ENCODE assay signal across 9 mouse cellular contexts in genomic region chr11:117939741-117940285, GRCm38 (mm10). TPM values are rescaled to one million over a fixed set of nuclear protein-coding genes. Genes with fewer than 3 reads are reported as not detected.
DNase-seq lines count a peak whose midpoint lies in the region; ATAC-seq lines count a peak whose summit lies in the region.
"Had no signal": no experiment of that assay in that cellular context is flagged by ENCODE, and none has a peak within 500 bp of the region (broad histone marks: within the 10 kb centered on the region; RNA-seq: fewer than 3 reads in every experiment).

No protein-coding gene starts in this region.

- peak; percentile 87 for DNase-seq in brain, adult 2 months (ENCODE audit: low read depth, low spot score)
- DNase-seq in embryo, embryonic 10 days (ENCODE audit: low spot score), result peak; percentile 92
- peak; percentile 75 to 86 for DNase-seq in gastrocnemius, postnatal 4 days (ENCODE audit: low spot score in 2 of 2)
- DNase-seq in limb, embryonic 10.5 days (ENCODE audit: low spot score), result peak; percentile 60
- DNase-seq in midbrain, embryonic 10.5 days (ENCODE audit: low spot score), result peak; percentile 94
- no peak for DNase-seq in spleen, adult 12 weeks (ENCODE audit: low spot score)

- WGBS in intestine, embryonic 15.5 days, result 13% methylated on average over 7 of the region's 7 CpGs
- 3% methylated on average over 7 of the region's 7 CpGs for WGBS in limb, embryonic 10.5 days
- WGBS in midbrain, embryonic 10.5 days, result 0% methylated on average over 7 of the region's 7 CpGs
- WGBS in stomach, embryonic 15.5 days, result 3% methylated on average over 7 of the region's 7 CpGs

- peak overlapping the region; percentile 22 for H3K4me2 ChIP-seq in intestine, embryonic 15.5 days (replicated peaks)
- H3K4me2 ChIP-seq in stomach, embryonic 15.5 days, result peak overlapping the region; percentile 33; the same call in 1 of the 2 replicates

- no peak overlapping the region; the same call in 1 of the 2 replicates for H3K9ac ChIP-seq in intestine, embryonic 15.5 days
- H3K9ac ChIP-seq in stomach, embryonic 15.5 days, result no peak overlapping the region

- H3K9me3 ChIP-seq in intestine, embryonic 15.5 days, result no peaks in the 10 kb centered on the region
- H3K9me3 ChIP-seq in limb, embryonic 10.5 days (replicated peaks), result no peaks in the 10 kb centered on the region
- H3K9me3 ChIP-seq in midbrain, embryonic 10.5 days (replicated peaks), result no peaks in the 10 kb centered on the region
- H3K9me3 ChIP-seq in stomach, embryonic 15.5 days, result no peaks in the 10 kb centered on the region

- H3K4me1 ChIP-seq in intestine, embryonic 15.5 days (replicated peaks), result peaks cover 47% of the 10 kb centered on the region
- H3K4me1 ChIP-seq in limb, embryonic 10.5 days, result peaks cover 55% of the 10 kb centered on the region
- peaks cover 76% of the 10 kb centered on the region for H3K4me1 ChIP-seq in midbrain, embryonic 10.5 days
- peaks cover 38% of the 10 kb centered on the region for H3K4me1 ChIP-seq in stomach, embryonic 15.5 days

- ATAC-seq in intestine, embryonic 15.5 days, result peak; percentile 77
- ATAC-seq in stomach, embryonic 15.5 days (ENCODE audit: insufficient read depth, low FRiP score, low read depth), result peak; percentile 57

- peak overlapping the region; percentile 81 for H3K27ac ChIP-seq in intestine, embryonic 15.5 days
- H3K27ac ChIP-seq in limb, embryonic 10.5 days, result peak overlapping the region; percentile 74
- peak overlapping the region; percentile 86 for H3K27ac ChIP-seq in midbrain, embryonic 10.5 days (replicated peaks)
- peak overlapping the region; percentile 85 for H3K27ac ChIP-seq in stomach, embryonic 15.5 days

- no peak overlapping the region for H3K4me3 ChIP-seq in intestine, embryonic 15.5 days (replicated peaks)
- H3K4me3 ChIP-seq in limb, embryonic 10.5 days, result no peak overlapping the region
- H3K4me3 ChIP-seq in midbrain, embryonic 10.5 days, result peak overlapping the region; percentile 16
- no peak overlapping the region for H3K4me3 ChIP-seq in stomach, embryonic 15.5 days (replicated peaks)
- H3K4me3 ChIP-seq: erythroblast, embryonic 14.5 days had no signal

- no peaks in the 10 kb centered on the region for H3K36me3 ChIP-seq in intestine, embryonic 15.5 days
- H3K36me3 ChIP-seq in limb, embryonic 10.5 days, result no peaks in the 10 kb centered on the region
- no peaks in the 10 kb centered on the region for H3K36me3 ChIP-seq in midbrain, embryonic 10.5 days
- no peaks in the 10 kb centered on the region for H3K36me3 ChIP-seq in stomach, embryonic 15.5 days

- H3K27me3 ChIP-seq in intestine, embryonic 15.5 days (replicated peaks), result no peaks in the 10 kb centered on the region
- H3K27me3 ChIP-seq in limb, embryonic 10.5 days (ENCODE audit: low read depth, poor library complexity, severe bottlenecking), result 0 out of 2 replicates have a peak, but pooled peaks cover 18% of the 10 kb centered on the region
- peaks cover 65% of the 10 kb centered on the region for H3K27me3 ChIP-seq in midbrain, embryonic 10.5 days (ENCODE audit: low read depth, poor library complexity, severe bottlenecking)
- no peaks in the 10 kb centered on the region for H3K27me3 ChIP-seq in stomach, embryonic 15.5 days (replicated peaks)

RNA-seq across cellular contexts. Expression of gene Socs3, which starts 30.0 kb away (rescaled TPM):
- 10 to 100 TPM; 14.0 to 14.8 TPM for total RNA-seq in gastrocnemius, postnatal 4 days (2021)
- polyA plus RNA-seq in intestine, embryonic 15.5 days (2015; fragmentation: Nextera tagmentation; extraction: Ambion mirVana), result 18.4 and 19.1 TPM in 2 replicates
- polyA plus RNA-seq in limb, embryonic 10.5 days (2016; fragmentation: Nextera tagmentation; extraction: Ambion mirVana), result 11.2 and 13.2 TPM in 2 replicates
- polyA plus RNA-seq in midbrain, embryonic 10.5 days (2016; fragmentation: Nextera tagmentation; extraction: Ambion mirVana), result 14.1 and 14.3 TPM in 2 replicates
- 16.0 and 18.5 TPM in 2 replicates for polyA plus RNA-seq in stomach, embryonic 15.5 days (2015; fragmentation: Nextera tagmentation; extraction: Ambion mirVana)

RNA-seq across cellular contexts. Expression of gene Pgs1, which starts 46.3 kb away (rescaled TPM):
- total RNA-seq in gastrocnemius, postnatal 4 days (2021), result 10 to 100 TPM; 21.6 to 24.6 TPM
- 32.6 and 33.5 TPM in 2 replicates for polyA plus RNA-seq in intestine, embryonic 15.5 days (2015; fragmentation: Nextera tagmentation; extraction: Ambion mirVana)
- 47.1 and 47.4 TPM in 2 replicates for polyA plus RNA-seq in limb, embryonic 10.5 days (2016; fragmentation: Nextera tagmentation; extraction: Ambion mirVana)
- 45.0 and 46.3 TPM in 2 replicates for polyA plus RNA-seq in midbrain, embryonic 10.5 days (2016; fragmentation: Nextera tagmentation; extraction: Ambion mirVana)
- polyA plus RNA-seq in stomach, embryonic 15.5 days (2015; fragmentation: Nextera tagmentation; extraction: Ambion mirVana), result 31.7 and 34.6 TPM in 2 replicates
